Mouse (Mus musculus) left cerebral cortex, postnatal 10 days (tissue): ENCODE measurements around the gene Ntrk3. TPM values are rescaled to one million over a fixed set of nuclear protein-coding genes. Genes with fewer than 3 reads are reported as not detected.

Experiments
- DNase-seq, 2 experiments: peaks; one replicate each; pipeline ENCODE4 v3.0.0; 2021 to 2022; ENCODE audit warnings: low spot score in 2 of 2, mixed read lengths in 1 of 2; ENCODE audit errors: extremely low spot score in 1 of 2
- intact Hi-C: fragments of 180-260 bp; cut with DNase I; formaldehyde crosslinking; loops from one replicate; pipeline ENCODE4 v1.15.1; 2025
- total RNA-seq, 2 experiments: library from RNA; stranded (reverse); gene quantifications; 2 replicates each; pipeline ENCODE4 v1.2.3; 2021

The Ntrk3 gene
- total RNA-seq, 2 experiments from 2014 or later: 125 to 130 TPM

- intact Hi-C loops: no loop called here
- no peak for DNase-seq
Observed at GRCm38 (mm10) chr7:78220949-78221348, 516.9 kb downstream of the Ntrk3 start.

GRCm38 (mm10) chr7:78190931-78191653 is 546.7 kb downstream of the Ntrk3 start:
- intact Hi-C loops: no loop called here
- DNase-seq: peak; percentile 70 to 74

- DNase-seq: no peak
- intact Hi-C loops: loop anchor here (10.0 kb wide), 1 partner anchor 379 kb away; no protein-coding TSS in a partner anchor
Observed at GRCm38 (mm10) chr7:78185578-78185977, 552.2 kb downstream of the Ntrk3 start.

- no peak for DNase-seq
- intact Hi-C loops: loop anchor here (10.0 kb wide), 1 partner anchor 381 kb away; no protein-coding TSS in a partner anchor
Observed at GRCm38 (mm10) chr7:78183396-78183795, 554.4 kb downstream of the Ntrk3 start.

GRCm38 (mm10) chr7:78179996-78180665 is 557.7 kb downstream of the Ntrk3 start:
- peak in 1 of 2 experiments; percentile 12 for DNase-seq
- intact Hi-C loops: loop anchor here (10.0 kb wide), 1 partner anchor 385 kb away; no protein-coding TSS in a partner anchor

GRCm38 (mm10) chr7:78172267-78172955 is 565.4 kb downstream of the Ntrk3 start:
- intact Hi-C loops: no loop called here
- DNase-seq: no peak

- intact Hi-C loops: no loop called here
- DNase-seq: peak in 1 of 2 experiments; percentile 12
Observed at GRCm38 (mm10) chr7:78165466-78165865, 572.3 kb downstream of the Ntrk3 start.

- intact Hi-C loops: no loop called here
- no peak for DNase-seq
Observed at GRCm38 (mm10) chr7:78157946-78158345, 579.9 kb downstream of the Ntrk3 start.

- no peak for DNase-seq
- intact Hi-C loops: no loop called here
Observed at GRCm38 (mm10) chr7:78145251-78145650, 592.6 kb downstream of the Ntrk3 start.

GRCm38 (mm10) chr7:78144849-78145248 is 593.0 kb downstream of the Ntrk3 start:
- intact Hi-C loops: no loop called here
- DNase-seq: no peak

- intact Hi-C loops: no loop called here
- DNase-seq: no peak
Observed at GRCm38 (mm10) chr7:78129966-78130365, 607.8 kb downstream of the Ntrk3 start.

Other genes with a start within 250 kb of the Ntrk3 start
- 10 to 100 TPM; 34.4 to 39.6 TPM for gene Mrps11, start 45.1 kb upstream of the Ntrk3 start, total RNA-seq
- 10 to 100 TPM; 26.4 to 29.5 TPM for gene Mrpl46, start 45.5 kb upstream of the Ntrk3 start, total RNA-seq
- 1 to 10 TPM; 4.8 to 5.6 TPM for gene Det1, start 109.3 kb upstream of the Ntrk3 start, total RNA-seq
- gene Aen, start 157.8 kb upstream of the Ntrk3 start, total RNA-seq: 10 to 100 TPM; 30.7 to 34.3 TPM
- 1 to 10 TPM in 1 of 2 experiments, under 1 TPM in 1; 0.90 to 1.1 TPM for gene Isg20, start 175.4 kb upstream of the Ntrk3 start, total RNA-seq